Mouse (Mus musculus) limb, embryonic 14.5 days (tissue): ENCODE measurements around the gene Prmt7. TPM values are rescaled to one million over a fixed set of nuclear protein-coding genes. Genes with fewer than 3 reads are reported as not detected.

ENCODE experiments used
- ATAC-seq: fragments of 200-750 bp; cut with Nextera tagmentation; 2 replicates; pipeline ENCODE4 v1.8.0; 2017; ENCODE audit warnings: low read depth, moderate number of reproducible peaks, moderate TSS enrichment; ENCODE audit not compliant: low FRiP score
- DNase-seq: peaks from one replicate; pipeline ENCODE4 v3.0.0-alpha.2; 2015; ENCODE audit warnings: low spot score
- H3K27ac ChIP-seq: fragments of 300-500 bp; sonication (generic); replicated peaks from 2 replicates; pipeline ENCODE4 v1.5.1; 2014; ENCODE audit warnings: low read depth, mild to moderate bottlenecking, low read length, moderate library complexity, mixed read lengths
- H3K27me3 ChIP-seq: fragments of 300-500 bp; sonication (generic); 2 replicates; pipeline ENCODE4 v1.6.1; 2014; ENCODE audit warnings: low read length, mixed read lengths; ENCODE audit not compliant: control insufficient read depth, insufficient read depth
- H3K36me3 ChIP-seq: fragments of 300-500 bp; sonication (generic); 2 replicates; pipeline ENCODE4 v1.6.1; 2014; ENCODE audit warnings: mild to moderate bottlenecking, low read length, moderate library complexity, mixed read lengths; ENCODE audit not compliant: control insufficient read depth, insufficient read depth
- H3K4me1 ChIP-seq: fragments of 300-500 bp; sonication (generic); 2 replicates; pipeline ENCODE4 v1.6.1; 2014; ENCODE audit warnings: antibody characterized with exemption, low read length, mixed read lengths; ENCODE audit not compliant: control insufficient read depth, insufficient read depth
- H3K4me2 ChIP-seq: fragments of 300-500 bp; sonication (generic); replicated peaks from 2 replicates; pipeline ENCODE4 v1.6.1; 2014; ENCODE audit warnings: low read depth, mild to moderate bottlenecking, low read length, moderate library complexity; ENCODE audit not compliant: severe bottlenecking
- H3K4me3 ChIP-seq: fragments of 300-500 bp; sonication (generic); replicated peaks from 2 replicates; pipeline ENCODE4 v1.5.1; 2014; ENCODE audit warnings: low read length
- H3K9ac ChIP-seq: fragments of 300-500 bp; sonication (generic); 2 replicates; pipeline ENCODE4 v1.6.1; 2014; ENCODE audit warnings: mild to moderate bottlenecking, low read depth, low read length, moderate library complexity; ENCODE audit not compliant: severe bottlenecking
- H3K9me3 ChIP-seq: fragments of 300-500 bp; sonication (generic); 2 replicates; pipeline ENCODE4 v1.6.1; 2016; ENCODE audit warnings: low read length; ENCODE audit not compliant: control insufficient read depth
- POLR2A ChIP-seq: fragments of 200-500 bp; IDR thresholded peaks from 2 replicates; pipeline ENCODE4 v1.8.0; 2012; ENCODE audit warnings: inconsistent platforms, mild to moderate bottlenecking, moderate library complexity, borderline replicate concordance; ENCODE audit not compliant: insufficient read depth, insufficient read length; ENCODE audit errors: extremely low read depth
- WGBS: fragments of 180-500 bp; shearing (Covaris S2); extraction: QIAGEN DNeasy Blood & Tissue Kit; methylation state at CpG from one replicate; pipeline ENCODE4 v1.1.7; 2014; 5-methylcytosine and 5-hydroxymethylcytosine counted together
- polyA plus RNA-seq, 2 experiments: library from polyadenylated mRNA; depleted of rRNA in 1 of 2; stranded (reverse) in 1 of 2; unstranded in 1 of 2; fragments of >200 nt; fragmentation: Nextera tagmentation in 1 of 2; extraction: Ambion mirVana in 1 of 2; gene quantifications; 2 replicates each; pipeline versions ENCODE4 v1.2.1 to v1.2.3; 2012 to 2014

Gene Prmt7
- polyA plus RNA-seq, 2 experiments = 35.5 to 46.6 TPM

DNA sequence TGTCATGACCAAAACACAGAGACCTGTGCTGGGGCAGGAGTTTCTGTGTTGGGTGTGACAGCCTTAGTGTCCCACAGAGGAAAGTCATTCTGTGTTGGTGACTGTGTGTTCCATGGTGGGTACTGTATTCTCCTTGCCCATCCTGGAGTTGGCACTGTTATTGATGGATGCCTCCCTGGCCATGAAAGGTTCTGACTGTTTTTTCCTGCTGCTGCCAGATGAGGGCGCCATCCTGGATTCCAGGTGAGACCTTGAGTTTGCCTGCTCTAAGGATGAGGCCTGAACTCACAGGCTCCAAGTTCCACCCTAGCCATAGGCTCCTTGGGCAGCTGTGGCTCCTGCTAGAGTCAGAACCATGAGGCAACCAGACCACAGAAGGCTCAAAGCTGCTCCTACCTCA is 47.4 kb downstream of the Prmt7 start:
- ATAC-seq (no peak), DNase-seq (no peak)
- H3K4me3 ChIP-seq = no peak overlapping the region
- no peaks in the 10 kb centered on the region for H3K9me3 ChIP-seq
- H3K27ac ChIP-seq = no peak overlapping the region
- peaks cover 10% of the 10 kb centered on the region for H3K36me3 ChIP-seq
- no peak for TF ChIP-seq POLR2A
- H3K4me2 ChIP-seq = no peak overlapping the region
- H3K27me3 ChIP-seq = no peaks in the 10 kb centered on the region
- 22% methylated on average over 1 of the region's 1 CpGs for WGBS
- no peaks in the 10 kb centered on the region for H3K4me1 ChIP-seq
- no peak overlapping the region for H3K9ac ChIP-seq

- no peak for ATAC-seq
- H3K36me3 ChIP-seq = peaks cover 3% of the 10 kb centered on the region; the same call in 1 of the 2 replicates
- no peaks in the 10 kb centered on the region for H3K9me3 ChIP-seq
- no peak for TF ChIP-seq POLR2A
- 94% methylated on average over 10 of the region's 10 CpGs for WGBS
- no peak overlapping the region for H3K27ac ChIP-seq
- H3K27me3 ChIP-seq = no peaks in the 10 kb centered on the region
- no peak for DNase-seq
- H3K4me3 ChIP-seq = no peak overlapping the region
- H3K9ac ChIP-seq = no peak overlapping the region
- no peaks in the 10 kb centered on the region for H3K4me1 ChIP-seq
- no peak overlapping the region for H3K4me2 ChIP-seq
Measured at GRCm38 (mm10) chr8:106259579-106260255, 49.0 kb downstream of the Prmt7 start.

- Histone ChIP-seq H3K27ac (no peak overlapping the region), H3K27me3 (no peaks in the 10 kb centered on the region), H3K4me1 (no peaks in the 10 kb centered on the region), H3K9ac (no peak overlapping the region), H3K4me3 (no peak overlapping the region), H3K9me3 (no peaks in the 10 kb centered on the region), H3K36me3 (peaks cover 3% of the 10 kb centered on the region; the same call in 1 of the 2 replicates), H3K4me2 (no peak overlapping the region)
- WGBS = 90% methylated on average over 4 of the region's 4 CpGs
- ATAC-seq (no peak), DNase-seq (no peak)
- TF ChIP-seq POLR2A = no peak
Measured at GRCm38 (mm10) chr8:106260894-106261293, 50.2 kb downstream of the Prmt7 start.

DNA sequence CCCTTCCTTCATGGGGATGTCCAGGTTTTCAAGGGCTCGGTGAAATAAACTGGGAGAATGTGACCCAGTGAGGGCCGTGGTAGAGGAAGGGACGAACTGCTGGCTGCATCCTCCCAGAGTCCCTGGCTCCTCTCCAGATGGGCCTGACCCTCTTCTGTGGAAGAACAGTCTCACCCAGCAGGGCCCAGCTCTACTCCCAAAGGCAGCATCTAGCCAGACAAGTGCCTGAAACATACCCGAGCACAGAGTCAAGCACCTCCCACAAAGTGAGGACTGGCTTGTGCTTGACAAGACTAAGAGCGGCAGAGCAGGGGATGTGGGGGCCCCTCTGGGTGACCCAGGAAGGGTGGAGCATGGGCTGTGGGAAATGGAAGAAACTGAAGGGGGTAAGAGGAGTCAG is 51.6 kb downstream of the Prmt7 start:
- no peaks in the 10 kb centered on the region for H3K4me1 ChIP-seq
- H3K9ac ChIP-seq = no peak overlapping the region
- no peaks in the 10 kb centered on the region for H3K9me3 ChIP-seq
- H3K27me3 ChIP-seq = no peaks in the 10 kb centered on the region
- no peak for ATAC-seq
- 0 out of 2 replicates have a peak, but pooled peaks cover 3% of the 10 kb centered on the region for H3K36me3 ChIP-seq
- H3K4me2 ChIP-seq = no peak overlapping the region
- H3K4me3 ChIP-seq = no peak overlapping the region
- 67% methylated on average over 5 of the region's 5 CpGs for WGBS
- no peak for TF ChIP-seq POLR2A
- DNase-seq = no peak
- H3K27ac ChIP-seq = no peak overlapping the region

GRCm38 (mm10) chr8:106263928-106264327 is 53.2 kb downstream of the Prmt7 start:
- Histone ChIP-seq H3K9ac (no peak overlapping the region), H3K4me3 (no peak overlapping the region), H3K4me2 (no peak overlapping the region), H3K36me3 (0 out of 2 replicates have a peak, but pooled peaks cover 3% of the 10 kb centered on the region), H3K27me3 (no peaks in the 10 kb centered on the region), H3K27ac (no peak overlapping the region), H3K9me3 (no peaks in the 10 kb centered on the region), H3K4me1 (no peaks in the 10 kb centered on the region)
- no peak for DNase-seq
- no peak for TF ChIP-seq POLR2A
- 75% methylated on average over 4 of the region's 4 CpGs for WGBS
- no peak for ATAC-seq

- no peak overlapping the region for H3K27ac ChIP-seq
- WGBS = 86% methylated on average over 17 of the region's 17 CpGs
- H3K9ac ChIP-seq = no peak overlapping the region
- TF ChIP-seq POLR2A = no peak
- no peaks in the 10 kb centered on the region for H3K9me3 ChIP-seq
- H3K27me3 ChIP-seq = no peaks in the 10 kb centered on the region
- ATAC-seq (no peak), DNase-seq (no peak)
- H3K36me3 ChIP-seq = 0 out of 2 replicates have a peak, but pooled peaks cover 2% of the 10 kb centered on the region
- H3K4me3 ChIP-seq = no peak overlapping the region
- peaks cover 6% of the 10 kb centered on the region; the same call in 1 of the 2 replicates for H3K4me1 ChIP-seq
- no peak overlapping the region for H3K4me2 ChIP-seq
Measured at GRCm38 (mm10) chr8:106265398-106265797, 54.7 kb downstream of the Prmt7 start.
